Mouse (Mus musculus) hindbrain, embryonic 11.5 days (tissue): ENCODE results near the gene Gbx2. TPM values are rescaled to one million over a fixed set of nuclear protein-coding genes. Genes with fewer than 3 reads are reported as not detected.

ENCODE experiments used
- ATAC-seq: fragments of 200-750 bp; cut with Nextera tagmentation; 2 replicates; pipeline ENCODE4 v1.8.0; 2017; ENCODE audit warnings: mild to moderate bottlenecking, moderate TSS enrichment, moderate library complexity; ENCODE audit not compliant: low FRiP score
- DNase-seq: peaks from one replicate; pipeline ENCODE4 v3.0.0-alpha.2; 2015; ENCODE audit warnings: low spot score
- H3K27ac ChIP-seq: fragments of 300-500 bp; sonication (generic); 2 replicates; pipeline ENCODE4 v1.5.1; 2014; ENCODE audit warnings: mild to moderate bottlenecking, low read depth, low read length
- H3K27me3 ChIP-seq: fragments of 300-500 bp; sonication (generic); 2 replicates; pipeline ENCODE4 v1.6.1; 2014; ENCODE audit warnings: mild to moderate bottlenecking, low read length, moderate library complexity, mixed read lengths; ENCODE audit not compliant: control insufficient read depth, insufficient read depth
- H3K36me3 ChIP-seq: fragments of 300-500 bp; sonication (generic); 2 replicates; pipeline ENCODE4 v1.6.1; 2014; ENCODE audit warnings: mild to moderate bottlenecking, low read length, moderate library complexity, mixed read lengths; ENCODE audit not compliant: control insufficient read depth, insufficient read depth
- H3K4me1 ChIP-seq: fragments of 300-500 bp; sonication (generic); replicated peaks from 2 replicates; pipeline ENCODE4 v1.6.1; 2014; ENCODE audit warnings: low read length, mixed read lengths; ENCODE audit not compliant: control insufficient read depth, insufficient read depth
- H3K4me2 ChIP-seq: fragments of 300-500 bp; sonication (generic); replicated peaks from 2 replicates; pipeline ENCODE4 v1.6.1; 2014; ENCODE audit warnings: mild to moderate bottlenecking, low read depth, low read length
- H3K4me3 ChIP-seq: fragments of 300-500 bp; sonication (generic); 2 replicates; pipeline ENCODE4 v1.5.1; 2014; ENCODE audit warnings: low read depth, low read length
- H3K9ac ChIP-seq: fragments of 300-500 bp; sonication (generic); 2 replicates; pipeline ENCODE4 v1.6.1; 2014; ENCODE audit warnings: low read depth, low read length
- H3K9me3 ChIP-seq: fragments of 300-500 bp; sonication (generic); 2 replicates; pipeline ENCODE4 v1.6.1; 2016; ENCODE audit warnings: low read length; ENCODE audit not compliant: control insufficient read depth
- WGBS: fragments of 180-500 bp; shearing (Covaris S2); extraction: QIAGEN DNeasy Blood & Tissue Kit; methylation state at CpG from one replicate; pipeline ENCODE4 v1.1.7; 2014; 5-methylcytosine and 5-hydroxymethylcytosine counted together
- polyA plus RNA-seq: library from polyadenylated mRNA; unstranded; fragments of >200 nt; fragmentation: Nextera tagmentation; extraction: Ambion mirVana; gene quantifications from 2 replicates; pipeline ENCODE4 v1.2.1, GENCODE M21; 2014

Gene Gbx2
- polyA plus RNA-seq, 1 experiment from 2014 or later, result 30.0 TPM

DNA sequence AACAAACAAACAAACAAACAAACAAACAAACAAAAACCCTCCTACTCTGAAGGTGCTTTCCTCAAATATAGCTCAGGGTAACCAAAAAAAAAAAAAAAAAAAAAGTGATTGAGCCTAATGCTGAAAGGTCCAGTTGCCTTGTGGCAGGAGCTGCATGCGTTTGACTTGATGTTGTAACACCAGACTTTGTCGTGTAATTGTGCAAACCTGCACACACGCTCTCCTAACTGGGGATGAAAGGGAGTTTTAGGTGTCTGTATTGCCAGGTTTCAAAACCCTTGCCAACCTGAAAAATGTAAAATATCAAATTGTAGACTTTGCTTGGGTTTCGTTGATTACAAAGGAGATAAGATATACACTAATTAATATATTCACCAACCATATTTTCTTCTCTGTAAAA lies 17.4 kb downstream of the Gbx2 start:
- DNase-seq (no peak), ATAC-seq (no peak)
- no peak overlapping the region for H3K4me3 ChIP-seq
- 83% methylated on average over 4 of the region's 4 CpGs for WGBS
- no peak overlapping the region for H3K4me2 ChIP-seq
- H3K27me3 ChIP-seq, result peaks cover 2% of the 10 kb centered on the region; the same call in 1 of the 2 replicates
- no peaks in the 10 kb centered on the region for H3K36me3 ChIP-seq
- no peak overlapping the region for H3K9ac ChIP-seq
- no peak overlapping the region for H3K27ac ChIP-seq
- no peaks in the 10 kb centered on the region for H3K9me3 ChIP-seq
- H3K4me1 ChIP-seq, result no peaks in the 10 kb centered on the region; the same call in 1 of the 2 replicates

DNA sequence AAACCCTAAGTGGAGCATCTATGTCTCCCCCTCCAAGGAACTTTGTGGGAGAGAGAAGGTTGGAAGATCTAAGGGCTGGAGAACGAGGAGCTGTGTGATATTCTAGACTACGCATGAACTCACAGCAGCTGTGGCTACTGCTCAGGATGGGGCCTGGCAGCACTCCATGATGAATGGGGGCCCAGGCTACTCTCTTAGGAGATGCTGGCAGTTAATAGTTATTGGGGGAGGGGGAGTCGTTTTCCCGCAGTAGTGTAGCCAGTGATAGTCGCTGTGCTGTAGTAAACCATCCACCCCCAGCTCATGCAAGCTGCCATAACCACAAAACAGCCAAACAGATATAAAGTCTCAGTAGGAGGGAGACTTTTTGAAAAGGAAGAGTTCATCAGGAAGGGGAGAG lies 18.6 kb downstream of the Gbx2 start:
- ATAC-seq, result no peak
- Histone ChIP-seq H3K4me2 (no peak overlapping the region), H3K27ac (no peak overlapping the region), H3K9me3 (no peaks in the 10 kb centered on the region), H3K27me3 (no peaks in the 10 kb centered on the region), H3K36me3 (no peaks in the 10 kb centered on the region), H3K4me1 (no peaks in the 10 kb centered on the region; the same call in 1 of the 2 replicates), H3K9ac (no peak overlapping the region), H3K4me3 (no peak overlapping the region)
- WGBS, result 38% methylated on average over 5 of the region's 5 CpGs
- DNase-seq, result no peak

DNA sequence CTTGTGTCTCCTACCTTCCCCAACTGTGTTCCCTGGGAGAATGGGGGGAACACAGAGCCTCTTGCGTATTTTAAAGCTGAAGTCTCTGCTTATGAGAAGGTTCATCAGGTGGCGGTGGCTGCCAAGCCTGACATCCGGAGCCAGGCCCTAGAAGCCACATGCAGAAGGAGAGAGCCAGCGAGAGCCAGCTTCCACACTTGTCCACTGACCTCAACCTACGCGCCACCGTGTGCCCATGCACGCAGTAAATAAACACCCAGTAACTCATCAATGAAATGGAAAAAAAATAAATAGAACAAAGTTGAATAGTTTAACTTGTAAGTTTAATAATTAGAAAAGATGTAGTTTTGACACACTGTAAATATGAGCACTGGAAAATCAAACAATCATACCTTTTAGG lies 21.2 kb downstream of the Gbx2 start:
- no peaks in the 10 kb centered on the region for H3K36me3 ChIP-seq
- DNase-seq, result no peak
- H3K27ac ChIP-seq, result no peak overlapping the region

DNA sequence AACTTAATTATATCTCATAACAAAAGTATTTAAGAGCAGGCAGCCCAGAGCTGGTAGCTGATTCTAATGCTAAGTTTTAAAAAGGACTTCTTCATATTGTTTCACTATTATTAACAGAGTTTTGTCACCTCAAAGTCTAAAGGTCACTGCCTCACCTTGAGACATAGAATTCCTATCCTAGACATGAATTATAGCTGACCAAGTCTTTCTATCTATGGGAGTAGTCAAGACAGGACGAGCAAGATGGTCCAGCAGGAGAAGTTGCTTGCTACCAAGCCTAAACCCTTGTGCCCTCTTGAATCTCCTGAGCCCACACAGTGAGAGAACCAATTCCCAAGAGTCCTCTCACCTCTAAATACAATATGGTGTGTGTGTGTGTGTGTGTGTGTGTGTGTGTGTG lies 28.3 kb downstream of the Gbx2 start:
- no peak for DNase-seq
- no peak overlapping the region for H3K9ac ChIP-seq
- H3K36me3 ChIP-seq, result no peaks in the 10 kb centered on the region
- ATAC-seq, result no peak
- no peak overlapping the region for H3K4me2 ChIP-seq
- H3K9me3 ChIP-seq, result no peaks in the 10 kb centered on the region
- H3K4me3 ChIP-seq, result no peak overlapping the region
- no peaks in the 10 kb centered on the region for H3K4me1 ChIP-seq
- 89% methylated on average over 1 of the region's 1 CpGs for WGBS
- H3K27me3 ChIP-seq, result no peaks in the 10 kb centered on the region
- no peak overlapping the region for H3K27ac ChIP-seq

More for the DNA sequence above, 21.2 kb downstream of the Gbx2 start:
- ATAC-seq, result no peak
- WGBS, result 89% methylated on average over 8 of the region's 8 CpGs
- Histone ChIP-seq H3K9ac (no peak overlapping the region), H3K4me2 (no peak overlapping the region), H3K4me1 (no peaks in the 10 kb centered on the region; the same call in 1 of the 2 replicates), H3K4me3 (no peak overlapping the region), H3K9me3 (no peaks in the 10 kb centered on the region), H3K27me3 (no peaks in the 10 kb centered on the region)

DNA sequence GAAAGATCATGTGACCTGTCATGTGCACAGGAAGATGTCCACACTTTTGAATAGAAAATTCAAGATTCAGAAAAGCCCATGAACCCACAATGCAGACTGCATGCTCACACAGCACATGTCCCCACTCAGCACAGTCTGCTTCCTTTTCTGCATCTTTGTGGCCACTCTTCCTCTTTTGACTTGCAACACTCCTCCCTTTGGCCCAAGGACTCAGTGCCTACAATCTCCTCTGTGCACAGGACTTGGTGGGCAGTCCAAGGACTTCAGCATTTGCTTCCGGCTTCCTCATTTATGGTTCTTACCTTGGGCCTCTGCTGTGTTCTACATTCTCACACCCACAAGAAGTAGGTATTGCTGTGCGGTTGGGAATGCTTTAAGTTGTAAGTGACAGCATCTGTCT lies 28.7 kb downstream of the Gbx2 start:
- no peaks in the 10 kb centered on the region for H3K36me3 ChIP-seq
- 95% methylated on average over 2 of the region's 2 CpGs for WGBS
- no peak for DNase-seq

DNA sequence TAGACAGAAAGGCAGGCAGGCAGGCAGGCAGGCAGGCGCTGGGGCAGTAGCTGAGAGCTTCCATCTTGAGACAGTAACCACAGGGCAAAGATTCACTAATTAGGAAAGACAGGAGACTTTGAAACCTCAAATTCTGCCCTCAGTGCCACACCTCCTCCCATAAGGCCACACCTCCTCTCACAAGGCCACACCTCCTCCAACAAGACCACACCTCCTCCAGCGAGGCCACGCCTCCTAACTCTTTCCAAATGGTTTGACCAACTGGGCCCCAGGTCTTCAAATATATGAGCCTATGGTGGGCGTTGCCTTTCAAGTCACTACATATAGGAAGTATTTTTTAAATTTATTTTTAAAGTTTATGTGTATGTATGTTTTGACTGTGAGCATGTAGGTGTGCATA lies 29.6 kb downstream of the Gbx2 start:
- ATAC-seq, result no peak

More for the DNA sequence above, 28.7 kb downstream of the Gbx2 start:
- no peak overlapping the region for H3K4me2 ChIP-seq
- ATAC-seq, result no peak
- H3K4me3 ChIP-seq, result no peak overlapping the region
- H3K27me3 ChIP-seq, result no peaks in the 10 kb centered on the region
- H3K9ac ChIP-seq, result no peak overlapping the region
- H3K27ac ChIP-seq, result no peak overlapping the region
- no peaks in the 10 kb centered on the region for H3K4me1 ChIP-seq
- H3K9me3 ChIP-seq, result no peaks in the 10 kb centered on the region

DNA sequence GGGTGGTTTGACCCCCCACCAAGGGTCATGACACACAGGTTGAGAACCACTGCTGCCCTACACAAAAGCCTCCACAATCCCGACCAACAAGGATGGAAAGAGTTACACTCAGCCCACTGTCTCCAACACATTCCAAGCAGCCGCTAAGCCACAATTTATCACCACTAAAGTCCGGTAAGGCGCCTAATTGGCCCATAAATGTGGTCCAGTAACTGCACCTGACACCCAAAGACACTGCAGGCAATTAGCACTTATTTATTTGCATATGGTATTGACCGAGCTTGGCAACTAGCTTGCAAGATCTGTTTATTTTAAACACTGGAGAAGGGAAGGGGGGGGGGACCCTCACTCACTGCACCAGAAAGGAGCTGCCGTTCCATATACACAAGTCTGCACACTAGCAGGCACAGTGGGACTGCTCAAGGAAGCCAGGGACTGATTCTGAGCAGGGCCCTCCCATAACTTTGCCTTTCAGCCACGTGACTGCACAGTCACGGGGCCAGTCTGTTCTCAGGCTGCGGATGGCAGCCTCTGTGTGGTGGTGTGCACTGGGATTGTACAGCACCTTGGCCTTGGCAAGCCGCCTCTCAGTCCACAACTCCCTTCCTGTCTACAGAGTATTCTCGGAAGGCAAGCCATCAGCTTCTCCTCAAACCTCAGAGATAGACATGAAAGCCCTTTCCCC lies 31.1 kb downstream of the Gbx2 start:
- no peaks in the 10 kb centered on the region for H3K9me3 ChIP-seq
- ATAC-seq, result no peak
- no peaks in the 10 kb centered on the region for H3K36me3 ChIP-seq
- no peak overlapping the region for H3K4me2 ChIP-seq
- DNase-seq, result no peak
- H3K27ac ChIP-seq, result no peak overlapping the region; the same call in 1 of the 2 replicates
- H3K27me3 ChIP-seq, result no peaks in the 10 kb centered on the region
- WGBS, result 80% methylated on average over 11 of the region's 11 CpGs
- no peaks in the 10 kb centered on the region for H3K4me1 ChIP-seq
- H3K9ac ChIP-seq, result no peak overlapping the region
- no peak overlapping the region for H3K4me3 ChIP-seq

More for the DNA sequence above, 29.6 kb downstream of the Gbx2 start:
- Histone ChIP-seq H3K27ac (no peak overlapping the region), H3K4me3 (no peak overlapping the region), H3K9me3 (no peaks in the 10 kb centered on the region), H3K36me3 (no peaks in the 10 kb centered on the region), H3K9ac (no peak overlapping the region), H3K4me1 (no peaks in the 10 kb centered on the region), H3K27me3 (no peaks in the 10 kb centered on the region), H3K4me2 (no peak overlapping the region)
- WGBS, result 83% methylated on average over 4 of the region's 4 CpGs
- DNase-seq, result no peak

DNA sequence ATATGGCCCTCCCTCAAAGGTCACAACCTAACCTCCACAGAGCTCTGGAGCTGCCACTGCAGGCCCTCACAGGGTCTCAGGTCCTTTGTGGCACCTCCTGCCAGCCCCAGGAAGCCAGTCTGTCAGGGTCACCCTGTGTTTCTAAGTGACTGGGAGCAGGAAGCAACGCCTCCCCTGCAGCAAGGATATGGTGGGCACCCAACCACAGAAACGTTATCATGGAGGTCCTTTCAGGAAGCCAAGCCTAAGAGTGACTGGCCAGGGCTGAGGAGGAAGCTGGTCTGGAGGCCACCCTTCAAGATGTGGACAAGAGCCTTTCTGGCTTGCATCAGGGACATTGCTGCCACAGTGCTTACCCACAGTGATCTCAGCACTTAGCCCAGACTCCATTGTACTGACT lies 31.9 kb downstream of the Gbx2 start:
- no peak overlapping the region for H3K27ac ChIP-seq
- 92% methylated on average over 2 of the region's 2 CpGs for WGBS
- H3K9me3 ChIP-seq, result no peaks in the 10 kb centered on the region
- no peak overlapping the region for H3K9ac ChIP-seq
- H3K4me1 ChIP-seq, result no peaks in the 10 kb centered on the region
- no peaks in the 10 kb centered on the region for H3K36me3 ChIP-seq
- ATAC-seq (no peak), DNase-seq (no peak)
- no peaks in the 10 kb centered on the region for H3K27me3 ChIP-seq
- H3K4me3 ChIP-seq, result no peak overlapping the region
- no peak overlapping the region for H3K4me2 ChIP-seq

DNA sequence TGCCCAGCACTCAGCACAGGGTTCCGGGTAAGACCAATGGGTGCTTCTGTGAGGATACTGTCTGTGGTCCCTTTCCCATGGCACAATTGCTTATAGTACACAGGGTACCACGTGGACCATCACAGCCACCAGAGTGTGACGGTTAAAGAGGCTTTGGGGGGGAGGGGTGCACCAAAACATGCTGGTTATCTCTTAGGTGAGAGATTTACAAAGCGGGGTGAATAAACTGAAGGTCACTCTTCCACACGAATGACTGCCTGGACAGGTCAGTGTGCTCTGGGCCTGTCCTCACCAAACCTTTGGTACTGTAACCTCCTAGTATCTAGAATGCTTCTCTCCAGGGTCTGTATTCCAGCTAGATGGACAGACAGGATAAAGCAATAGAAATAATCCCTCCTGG lies 35.2 kb downstream of the Gbx2 start:
- DNase-seq (no peak), ATAC-seq (no peak)
- Histone ChIP-seq H3K27ac (no peak overlapping the region), H3K9me3 (no peaks in the 10 kb centered on the region), H3K36me3 (no peaks in the 10 kb centered on the region), H3K9ac (no peak overlapping the region), H3K4me2 (no peak overlapping the region), H3K4me3 (no peak overlapping the region), H3K27me3 (no peaks in the 10 kb centered on the region), H3K4me1 (peaks cover 11% of the 10 kb centered on the region)
- WGBS, result 91% methylated on average over 5 of the region's 5 CpGs
